Mouse (Mus musculus): ENCODE data around the gene 1810024B03Rik.
A peak's percentile ranks its signal among the peaks of the same experiment; 100 is the strongest.
"Not testable (repeated sequence)": the region's sequence is repeated elsewhere in the genome, so short reads cannot be mapped to it uniquely, and the experiment has no call there.

1810024B03Rik gene

DNA sequence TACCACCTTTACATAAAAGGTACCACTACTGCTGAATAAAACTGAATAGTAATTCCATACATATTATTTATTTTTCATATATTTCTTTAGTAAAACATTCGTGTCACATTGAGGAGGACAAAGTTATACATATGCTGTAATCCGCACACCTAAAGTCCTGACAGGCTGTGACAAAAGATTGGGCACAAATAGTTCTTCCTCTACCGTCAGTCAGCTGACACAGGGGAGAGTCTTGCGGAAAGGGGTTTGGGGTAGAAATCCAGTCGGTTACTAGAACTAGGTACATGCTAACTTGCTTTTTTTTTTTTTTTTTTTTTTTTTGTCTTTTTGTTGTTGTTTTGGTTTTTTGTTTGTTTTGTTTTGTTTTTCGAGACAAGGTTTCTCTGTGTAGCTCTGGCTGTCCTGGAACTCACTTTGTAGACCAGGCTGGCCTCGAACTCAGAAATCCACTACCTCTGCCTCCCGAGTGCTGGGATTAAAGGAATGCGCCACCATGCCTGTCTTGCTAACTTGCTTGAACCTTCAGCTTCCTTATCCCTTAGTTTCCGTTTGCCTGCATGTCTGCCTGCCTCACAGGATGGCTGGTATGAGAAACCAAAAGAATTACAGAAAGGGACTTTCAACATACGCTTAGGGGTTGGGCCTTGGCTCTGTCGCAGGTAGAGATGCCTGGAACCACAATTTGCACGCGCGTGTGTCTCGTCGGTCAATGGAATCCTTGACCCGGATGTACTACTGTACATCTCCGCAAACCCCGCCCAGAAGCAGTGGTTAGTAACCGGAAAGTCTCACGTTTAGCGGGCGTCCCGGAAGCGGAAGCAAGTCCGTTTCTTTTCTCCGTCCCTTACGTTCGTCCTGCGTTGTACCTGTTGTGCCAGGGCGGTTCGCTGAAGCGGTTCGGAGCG lies at the start of gene 1810024B03Rik, which contains the start of gene Snrnp200:
1810024B03Rik (minus strand) TSS at position 734 of the 905 bp plus-strand sequence.
Snrnp200 (plus strand) TSS at position 840 of the 905 bp plus-strand sequence.
- DNase-seq: peak; percentile 94 to 96

DNA sequence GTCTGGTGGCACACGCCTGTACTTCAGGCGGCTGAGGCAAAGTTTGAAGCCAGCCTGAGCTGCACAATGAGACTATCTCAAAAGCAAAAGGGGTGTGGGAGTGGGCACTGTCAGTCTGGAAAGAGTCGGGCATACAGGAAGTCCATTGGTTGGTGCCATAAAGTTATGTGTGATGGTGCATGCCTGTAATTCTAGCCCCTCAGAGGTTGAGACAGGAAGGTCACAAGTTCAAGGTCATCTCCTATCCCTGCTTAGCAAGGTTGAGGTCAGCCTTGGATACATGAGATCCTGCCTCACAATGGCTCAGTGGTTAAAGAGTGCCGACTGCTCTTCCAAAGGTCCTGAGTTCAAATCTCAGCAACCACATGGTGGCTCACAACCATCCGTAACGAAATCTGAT lies 47.2 kb upstream of the 1810024B03Rik start:
- DNase-seq: no peak

DNA sequence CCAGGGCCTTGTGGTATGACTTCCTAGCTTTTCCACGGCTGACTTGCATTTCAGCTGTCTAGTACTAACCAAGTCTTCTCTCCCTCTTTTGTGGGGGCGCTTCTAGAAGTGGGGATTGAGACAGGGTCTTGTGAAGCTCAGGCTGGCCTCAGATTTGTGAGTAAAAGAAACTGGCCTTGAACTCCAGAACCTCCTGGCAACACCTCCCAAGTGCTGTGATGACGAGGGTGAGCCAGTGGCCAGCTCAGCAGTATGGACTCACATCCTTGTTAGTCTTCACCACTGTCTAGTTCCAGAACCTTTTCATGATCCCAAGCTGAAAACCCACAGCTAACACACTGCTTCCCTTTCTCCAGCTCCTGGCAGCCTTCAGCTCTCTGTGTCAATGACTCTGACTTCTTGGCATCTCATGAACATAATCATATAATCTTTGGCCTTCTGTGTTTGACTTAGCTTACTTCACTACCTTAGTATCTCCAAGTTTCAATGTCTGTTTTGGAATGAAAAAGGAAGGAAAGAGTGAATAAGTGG lies 46.6 kb upstream of the 1810024B03Rik start:
- no peak for DNase-seq

DNA sequence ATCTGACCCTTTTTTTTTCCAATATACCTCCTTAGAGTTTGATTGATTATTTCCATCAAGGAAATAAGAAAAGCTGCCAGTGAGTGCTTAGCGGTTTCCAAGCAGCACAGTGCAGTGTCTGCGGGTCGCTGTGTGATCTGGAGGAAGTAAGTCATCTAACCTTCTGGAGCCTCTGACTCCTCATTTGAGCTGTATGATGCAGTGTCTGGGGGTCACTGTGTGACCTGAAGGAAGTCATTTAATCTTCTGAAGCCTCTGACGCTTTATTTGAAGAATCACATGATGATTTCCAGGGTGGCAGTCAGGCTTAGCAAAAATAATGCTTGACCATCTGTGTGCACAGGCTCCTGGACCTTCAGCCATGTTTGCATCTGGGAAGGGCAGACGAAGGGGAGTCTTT lies 44.7 kb upstream of the 1810024B03Rik start:
- no peak for DNase-seq

DNA sequence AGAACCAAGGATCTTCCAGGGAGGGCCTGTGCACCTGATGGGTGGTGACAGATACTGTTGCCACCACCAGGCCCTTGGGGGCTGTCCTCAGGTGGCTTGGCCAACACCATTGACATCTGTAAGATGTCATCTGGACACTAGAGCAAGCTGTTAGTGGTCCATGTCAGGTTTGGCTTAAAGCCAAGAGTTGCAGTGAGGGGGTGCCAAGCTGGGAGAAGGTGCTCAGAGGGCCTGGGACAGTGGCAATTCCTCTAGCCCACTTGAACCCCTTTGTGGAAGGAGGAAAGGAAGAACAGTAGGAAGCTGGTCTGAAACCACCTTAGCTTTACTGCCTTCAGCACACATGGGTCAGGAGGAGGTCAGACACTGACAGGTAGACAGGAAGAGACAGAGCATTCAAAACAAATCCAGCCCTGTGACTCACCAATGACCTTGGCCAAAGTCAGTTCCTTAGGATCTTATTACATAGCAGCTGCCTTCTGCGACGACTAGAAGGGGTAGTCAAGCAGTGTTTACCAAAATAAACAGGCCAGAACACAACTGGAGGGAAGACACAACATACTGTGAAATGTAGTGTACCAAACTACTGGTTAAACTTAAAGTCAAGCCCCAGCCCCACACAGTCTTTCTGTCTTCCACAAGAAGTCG lies 43.9 kb upstream of the 1810024B03Rik start:
- DNase-seq: no peak

DNA sequence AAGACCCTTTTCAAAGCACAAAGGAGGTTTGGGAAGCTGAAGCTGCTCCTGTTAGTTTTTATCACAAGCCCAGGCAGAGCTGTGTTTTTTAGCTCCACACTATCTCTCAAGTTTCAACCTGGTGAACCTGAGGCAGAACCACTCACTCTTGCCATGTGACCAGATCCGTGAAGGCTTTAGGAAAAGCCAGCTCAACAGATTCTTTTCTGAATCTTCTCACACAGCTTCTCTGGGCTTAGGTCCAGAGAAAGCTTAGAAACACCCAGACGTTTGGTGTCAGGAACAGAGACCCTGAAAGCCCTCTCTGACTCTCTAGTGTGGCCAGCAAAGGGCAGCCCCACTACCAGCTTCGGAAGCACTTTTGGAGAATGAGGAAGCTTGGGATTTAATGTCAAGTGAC lies 43.4 kb upstream of the 1810024B03Rik start:
- DNase-seq: no peak

DNA sequence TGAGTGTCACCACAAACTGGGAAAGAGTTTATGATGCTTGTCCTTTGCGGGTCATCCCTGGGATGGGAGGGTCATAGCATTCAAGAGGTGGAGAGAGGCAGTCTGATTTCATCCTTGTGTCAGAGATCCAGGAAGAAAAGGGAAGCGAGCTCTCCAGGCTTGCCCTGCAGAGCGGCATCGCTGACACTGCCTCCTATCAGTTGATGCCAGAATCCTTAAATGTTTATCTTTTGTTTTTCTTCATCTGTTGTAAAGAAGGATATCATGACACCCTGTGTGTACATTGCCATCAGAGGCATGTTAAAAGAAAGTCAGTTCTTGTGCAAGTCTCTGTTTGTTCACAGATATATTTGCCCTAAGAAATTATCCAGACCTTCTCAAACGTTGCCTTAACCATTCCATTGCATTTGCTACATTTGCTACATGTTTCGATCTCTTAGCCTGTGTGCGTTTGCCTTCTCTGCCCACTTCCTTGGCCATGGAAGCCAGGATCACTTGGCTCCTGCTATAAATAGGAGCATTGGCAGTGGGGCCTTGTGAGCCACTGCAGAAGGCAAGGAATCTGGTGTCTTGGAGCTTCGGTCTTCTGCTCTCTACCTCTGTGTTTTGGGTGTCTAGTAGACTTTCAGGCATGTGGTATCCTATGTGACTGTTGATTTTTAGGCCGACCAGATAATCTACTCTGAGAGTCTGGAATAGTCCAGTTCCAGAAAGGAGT lies 42.4 kb upstream of the 1810024B03Rik start:
- no peak for DNase-seq

DNA sequence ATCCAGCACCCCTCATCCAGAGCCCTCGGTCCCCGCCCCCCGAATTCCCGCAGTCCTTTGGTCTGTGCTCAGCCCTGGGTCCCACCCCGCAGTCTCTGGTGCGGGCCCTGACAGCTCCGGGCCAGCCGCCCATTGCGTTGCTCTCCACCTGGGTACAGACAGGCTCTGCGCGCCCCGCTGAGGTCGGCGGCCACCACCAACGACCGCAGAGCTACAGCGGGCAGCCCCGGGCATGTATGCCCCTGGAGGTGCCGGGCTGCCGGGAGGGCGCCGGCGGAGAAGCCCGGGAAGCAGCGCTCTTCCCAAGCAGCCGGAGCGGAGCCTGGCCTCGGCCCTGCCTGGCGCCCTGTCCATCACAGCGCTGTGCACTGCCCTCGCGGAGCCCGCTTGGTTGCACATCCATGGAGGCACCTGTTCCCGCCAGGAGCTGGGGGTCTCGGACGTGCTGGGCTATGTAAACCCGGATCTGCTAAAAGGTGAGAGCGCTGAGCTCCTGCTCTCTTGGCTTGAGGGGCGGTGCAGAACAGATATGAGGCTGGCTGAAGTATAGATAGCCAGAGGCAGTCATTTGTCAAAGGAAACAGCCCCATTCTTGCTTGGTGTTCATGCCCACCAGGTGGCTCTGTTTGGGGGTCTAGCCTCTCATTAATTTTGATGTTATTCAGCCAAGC lies 40.4 kb upstream of the 1810024B03Rik start:
- DNase-seq: peak; percentile 64 to 75

DNA sequence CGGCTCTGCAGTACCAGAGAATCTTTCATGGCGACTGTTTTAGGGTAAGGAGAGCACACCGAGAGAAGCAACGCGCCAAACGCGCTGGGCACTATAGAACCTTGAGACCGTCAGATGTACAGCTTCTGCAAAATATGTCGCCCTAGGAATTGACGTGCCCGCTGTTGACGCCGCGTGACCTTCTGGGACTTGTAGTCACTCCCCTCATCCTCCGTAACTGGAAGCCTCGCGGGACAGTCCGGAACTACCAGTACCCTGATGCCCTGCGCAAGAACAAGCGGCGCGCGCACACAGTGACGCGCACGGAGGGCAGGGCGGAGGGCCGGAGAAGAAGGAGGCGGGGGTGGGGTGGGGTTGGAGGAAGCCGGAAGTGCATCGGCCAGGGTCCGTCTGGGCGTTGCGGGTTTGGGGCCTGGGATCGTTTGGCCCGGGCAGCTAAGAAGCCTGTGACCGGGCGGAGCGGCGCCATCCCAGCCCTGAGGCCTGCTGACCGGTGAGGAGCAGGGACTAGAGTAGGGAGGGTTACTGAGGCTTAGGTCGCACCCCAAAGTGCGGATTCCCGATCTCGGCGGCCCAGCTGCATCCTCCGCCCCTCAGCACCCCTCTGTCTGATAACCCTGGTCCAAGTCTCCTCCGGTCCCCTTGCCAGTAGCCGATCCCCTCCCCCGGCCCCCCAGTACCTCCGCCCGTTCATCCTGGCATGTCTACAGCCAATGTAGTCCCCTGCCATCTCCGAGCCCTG lies 39.7 kb upstream of the 1810024B03Rik start, which contains the start of the genes Ciao1 and Tmem127:
Ciao1 (minus strand) TSS at position 225 of the 742 bp plus-strand sequence.
Tmem127 (plus strand) TSS at position 317 of the 742 bp plus-strand sequence.
- peak; percentile 95 to 98 for DNase-seq

DNA sequence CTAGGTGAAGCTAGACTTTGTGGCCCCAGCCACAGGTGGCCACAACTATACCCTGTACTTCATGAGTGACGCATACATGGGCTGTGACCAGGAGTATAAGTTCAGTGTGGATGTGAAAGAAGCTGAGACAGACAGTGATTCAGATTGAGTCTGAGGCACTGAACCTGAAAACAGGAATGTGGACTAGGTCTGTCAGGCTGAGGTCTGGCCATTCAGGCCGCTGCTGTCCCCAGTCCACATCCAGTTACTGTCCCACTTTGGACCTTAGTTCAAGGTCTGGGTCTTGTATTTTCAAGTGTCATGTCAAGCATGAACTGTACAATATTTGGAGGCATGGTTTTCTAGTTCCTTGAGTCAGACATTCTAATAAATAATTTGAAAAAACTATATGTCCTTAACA lies 32.0 kb upstream of the 1810024B03Rik start:
- no peak for DNase-seq

DNA sequence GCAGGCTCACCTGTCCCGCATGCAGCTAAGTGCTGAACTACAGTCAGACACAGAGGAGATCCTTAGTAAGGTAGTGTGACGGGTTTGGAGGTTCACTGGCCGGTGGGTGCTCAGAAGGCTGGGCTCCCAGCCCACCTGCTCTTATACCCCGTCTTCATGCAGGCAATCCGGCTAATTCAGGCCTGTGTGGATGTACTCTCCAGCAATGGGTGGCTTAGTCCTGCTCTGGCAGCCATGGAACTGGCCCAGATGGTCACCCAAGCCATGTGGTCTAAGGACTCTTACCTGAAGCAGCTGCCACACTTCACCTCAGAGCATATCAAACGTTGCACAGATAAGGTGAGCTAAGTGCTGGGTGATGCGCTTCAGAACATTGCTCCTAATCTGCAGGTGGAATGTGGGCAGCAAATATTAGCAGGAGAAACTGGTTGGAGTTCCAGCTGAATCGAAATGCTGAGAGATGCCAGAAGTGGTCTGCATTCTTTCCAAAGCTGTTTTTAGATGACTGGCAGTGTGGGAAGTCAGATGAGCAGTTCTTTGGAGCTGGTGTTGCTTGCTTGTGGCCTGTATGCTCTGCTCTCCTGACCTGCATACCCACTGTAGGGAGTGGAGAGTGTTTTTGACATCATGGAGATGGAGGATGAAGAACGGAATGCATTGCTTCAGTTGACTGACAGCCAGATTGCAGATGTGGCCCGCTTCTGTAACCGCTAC lies 30.0 kb upstream of the 1810024B03Rik start:
- DNase-seq: no peak

DNA sequence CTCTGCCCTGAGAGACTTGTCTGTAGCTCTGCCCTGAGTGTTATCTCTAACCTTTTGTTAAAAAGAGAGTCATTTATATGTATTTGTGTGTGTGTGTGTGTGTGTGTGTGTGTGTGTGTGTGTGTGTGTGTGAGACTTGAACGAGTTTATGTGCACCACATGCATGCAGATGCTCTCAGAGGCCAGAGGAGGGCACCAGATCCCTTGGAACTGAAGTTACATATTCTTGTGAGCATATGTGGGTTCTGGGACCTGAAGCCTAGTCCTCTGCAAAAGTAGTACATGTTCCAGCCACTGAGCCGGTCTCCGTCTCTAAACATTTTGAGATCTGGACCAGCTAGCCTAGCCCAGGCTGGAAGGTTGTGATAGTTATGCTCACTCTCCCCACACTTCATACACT lies 17.2 kb upstream of the 1810024B03Rik start:
- no peak for DNase-seq

DNA sequence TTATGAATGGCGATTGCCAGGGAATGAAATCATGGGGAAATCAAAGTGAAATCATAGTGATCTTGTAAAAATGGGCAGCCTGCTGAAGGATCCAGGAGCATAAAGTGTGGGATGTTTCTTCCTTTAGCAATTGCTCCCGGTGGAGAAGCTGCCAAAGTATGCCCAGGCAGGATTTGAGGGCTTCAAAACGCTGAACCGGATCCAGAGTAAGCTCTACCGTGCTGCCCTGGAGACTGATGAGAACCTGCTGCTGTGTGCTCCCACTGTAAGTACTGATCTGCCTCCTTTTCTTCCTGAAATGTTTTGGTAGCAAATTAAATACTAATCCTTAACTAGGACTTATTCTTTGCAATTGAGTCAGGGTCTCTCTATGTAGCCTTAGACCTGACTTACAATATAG lies 9.7 kb upstream of the 1810024B03Rik start:
- DNase-seq: no peak

DNA sequence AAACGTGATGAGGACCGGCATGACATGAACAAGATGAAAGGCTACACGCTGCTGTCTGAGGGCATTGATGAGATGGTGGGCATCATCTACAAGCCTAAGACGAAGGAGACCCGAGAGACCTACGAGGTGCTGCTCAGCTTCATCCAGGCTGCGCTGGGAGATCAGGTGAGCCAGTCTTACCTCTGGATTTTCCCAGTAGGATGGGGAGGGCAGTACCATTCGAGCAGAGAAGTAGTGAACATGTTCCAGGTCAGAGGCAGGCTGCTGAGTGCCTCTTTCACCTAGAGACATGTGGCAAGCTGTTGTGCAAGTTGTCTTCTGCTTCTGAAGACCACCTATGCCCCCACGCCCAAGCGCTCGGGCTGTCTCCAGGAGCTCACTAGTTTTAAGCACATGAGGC lies 2.6 kb upstream of the 1810024B03Rik start:
- DNase-seq: no peak

DNA sequence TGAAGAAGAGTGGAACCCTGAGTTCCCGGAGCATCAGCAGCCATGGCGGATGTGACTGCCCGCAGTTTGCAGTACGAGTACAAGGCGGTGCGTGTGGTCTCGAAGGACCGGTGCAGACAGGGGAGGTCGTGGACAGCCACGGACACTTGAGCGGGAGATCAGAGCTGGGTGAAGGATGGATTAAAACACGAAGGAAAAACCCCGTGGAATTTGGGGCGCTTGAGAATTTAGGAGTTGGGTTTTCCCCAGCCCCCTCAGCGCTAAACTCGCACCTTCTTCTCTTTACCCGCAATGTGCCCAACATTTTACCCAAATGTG lies 331 bp upstream of the 1810024B03Rik start:
- DNase-seq: no peak

DNA sequence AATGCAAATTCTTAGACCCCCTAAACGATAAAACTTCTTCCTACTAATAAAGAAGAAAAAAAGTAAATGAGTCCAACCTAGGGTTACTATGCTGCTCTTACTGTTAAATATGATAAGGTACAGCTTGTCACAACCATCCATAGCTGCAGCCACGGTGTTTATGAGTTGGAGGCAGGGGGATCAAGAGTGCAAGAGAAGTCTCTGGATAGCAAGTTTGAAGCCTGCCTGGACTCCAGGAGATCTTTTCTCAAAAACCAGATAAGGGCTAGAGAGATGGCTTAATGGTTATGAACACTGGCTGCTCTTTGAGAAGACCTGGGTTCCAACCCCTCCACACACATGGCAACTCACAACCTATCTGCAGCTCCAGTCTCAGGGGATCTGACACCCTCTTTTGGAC lies 1.2 kb downstream of the 1810024B03Rik start:
- no peak for DNase-seq

DNA sequence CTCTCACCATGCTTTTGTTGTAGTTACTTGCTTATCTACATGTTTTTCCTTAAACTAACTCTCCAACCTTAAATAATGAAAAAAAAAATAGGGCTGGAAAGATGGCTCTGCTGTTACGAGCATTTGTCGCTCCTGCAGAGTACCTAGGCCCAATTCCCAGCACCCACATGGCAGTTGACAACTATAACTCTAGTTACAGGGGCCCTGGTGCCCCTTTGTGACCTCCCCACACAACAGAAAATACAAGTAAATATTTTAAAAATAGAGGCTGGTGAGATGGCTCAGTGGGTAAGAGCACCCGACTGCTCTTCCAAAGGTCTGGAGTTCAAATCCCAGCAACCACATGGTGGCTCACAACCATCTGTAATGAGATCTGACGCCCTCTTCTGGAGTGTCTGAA lies 2.1 kb downstream of the 1810024B03Rik start:
- DNase-seq: not testable (repeated sequence)

DNA sequence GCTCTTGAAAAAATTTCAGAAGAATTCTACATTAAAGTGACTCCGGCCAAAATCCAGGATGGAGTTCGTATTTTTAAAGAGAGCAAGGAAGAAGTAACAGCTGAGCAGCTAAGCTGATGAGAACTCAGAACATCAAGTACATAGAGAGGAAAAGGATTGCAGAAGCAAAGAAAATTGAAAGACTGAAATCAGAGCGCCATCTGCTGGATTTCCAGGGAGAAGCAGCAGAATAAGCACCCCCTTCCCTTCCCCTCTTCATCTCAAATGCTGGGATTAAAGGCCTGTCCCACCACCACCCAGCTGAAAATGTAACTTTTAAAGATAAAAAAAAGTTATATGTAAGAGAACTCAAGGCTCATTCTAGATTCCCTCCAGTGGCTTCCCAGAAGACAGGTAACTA lies 3.1 kb downstream of the 1810024B03Rik start:
- DNase-seq: peak; percentile 65 to 77

DNA sequence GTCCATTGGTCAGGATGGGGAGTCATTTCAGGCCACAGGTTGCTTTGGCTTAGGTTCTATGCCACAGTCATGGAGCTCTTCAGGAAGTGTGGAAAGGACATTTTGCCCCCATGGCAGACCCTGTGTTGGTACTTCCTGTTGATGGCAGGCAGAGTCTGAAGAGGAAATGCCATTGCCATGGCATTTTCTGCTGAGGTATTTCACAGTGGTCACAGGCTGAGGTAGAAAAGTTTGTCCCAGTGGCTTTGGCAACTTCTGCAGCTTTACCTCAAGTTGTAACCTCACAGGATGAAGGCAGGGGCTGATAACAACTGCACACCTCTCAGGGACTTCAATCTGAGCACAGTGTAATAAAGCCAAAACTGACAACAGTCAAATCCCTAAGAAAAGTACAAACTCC lies 18.5 kb downstream of the 1810024B03Rik start:
- DNase-seq: no peak

DNA sequence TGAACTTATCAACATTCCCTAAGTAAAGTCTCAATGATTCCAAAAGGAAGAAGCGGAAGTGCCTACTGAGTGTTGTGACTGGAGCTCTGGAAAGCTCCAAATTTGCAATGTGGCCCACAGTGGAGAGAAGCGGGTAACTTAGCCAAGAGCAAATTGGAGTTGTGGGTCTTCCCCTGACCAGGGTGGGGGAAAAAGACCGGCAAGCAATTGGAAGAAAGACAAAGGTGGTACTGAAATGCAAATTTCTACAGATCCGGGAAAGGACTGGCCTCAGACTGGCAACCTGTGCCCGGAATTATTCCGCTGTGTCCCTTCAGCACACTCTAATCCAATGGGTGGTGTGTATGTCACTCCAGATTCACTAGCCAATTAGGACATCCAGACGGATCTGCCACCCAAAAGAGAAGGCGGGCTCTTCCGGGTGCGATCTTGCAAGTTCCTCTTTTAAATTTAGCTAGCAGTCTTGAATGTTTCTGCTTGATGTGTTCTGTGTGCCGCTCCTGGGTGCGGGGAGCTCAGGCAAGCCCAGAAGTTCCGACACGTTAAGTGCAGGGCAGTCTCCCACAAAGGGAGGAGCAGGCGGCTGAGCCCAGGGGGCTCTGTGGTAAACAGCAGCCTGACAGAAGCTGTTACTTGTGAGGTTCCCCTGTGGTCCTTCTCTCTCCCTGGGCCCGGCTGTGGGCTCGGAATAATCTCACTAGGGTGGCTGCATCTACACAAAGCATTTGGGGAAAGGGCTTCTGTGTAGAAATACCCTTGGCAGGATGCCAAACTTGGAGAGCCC lies 25.3 kb downstream of the 1810024B03Rik start:
- DNase-seq: peak; percentile 82 to 83
